Mouse (Mus musculus) embryonic fibroblast, embryonic 13.5 days (primary cell): ENCODE measurements around the gene Bola3.
"Not testable (repeated sequence)": the region's sequence is repeated elsewhere in the genome, so short reads cannot be mapped to it uniquely, and the experiment has no call there.

Experiments
- CTCF ChIP-seq: IDR thresholded peaks from 2 replicates; pipeline ENCODE4 v1.5.1; 2011; ENCODE audit warnings: mild to moderate bottlenecking, control low read depth, low read length, moderate library complexity, borderline replicate concordance; ENCODE audit not compliant: insufficient read depth
- POLR2A ChIP-seq: IDR thresholded peaks from 2 replicates; pipeline ENCODE4 v1.6.1; 2011; ENCODE audit warnings: low read depth, mild to moderate bottlenecking, control low read depth, low read length, moderate library complexity

- not testable (repeated sequence) for TF ChIP-seq CTCF, POLR2A
Measured at GRCm38 (mm10) chr6:83345285-83345684, 3.7 kb upstream of the Bola3 start.
